Mouse (Mus musculus): Measurements from ENCODE around the gene Abcd1. TPM values are rescaled to one million over a fixed set of nuclear protein-coding genes. Genes with fewer than 3 reads are reported as not detected.

Abcd1 gene
- polyA plus RNA-seq, 1 experiment from 2014 or later = 19.4 TPM

- H3K4me1 ChIP-seq (ENCODE audit: control insufficient read depth, insufficient read depth, low read length) = no peaks in the 10 kb centered on the region
- no peak overlapping the region for H3K4me3 ChIP-seq (ENCODE audit: low read length)
- H3K9ac ChIP-seq (ENCODE audit: low read length) = no peak overlapping the region
- peak overlapping the region; percentile 88 for H3K27ac ChIP-seq (ENCODE audit: low read length)
- peaks cover 13% of the 10 kb centered on the region; the same call in 1 of the 2 replicates for H3K36me3 ChIP-seq (ENCODE audit: control insufficient read depth, insufficient read depth)
- ATAC-seq (replicated peaks; ENCODE audit: extremely low read depth, insufficient read depth, low FRiP score) = no peak
- no peaks in the 10 kb centered on the region for H3K27me3 ChIP-seq (ENCODE audit: control insufficient read depth, insufficient read depth, low read length)
- no peaks in the 10 kb centered on the region for H3K9me3 ChIP-seq (replicated peaks; ENCODE audit: control insufficient read depth, low read length)
- no peak overlapping the region for H3K4me2 ChIP-seq (ENCODE audit: low read depth, low read length)
Measured at GRCm38 (mm10) chrX:73684978-73685377, 31.4 kb upstream of the Abcd1 start.

- no peak overlapping the region for H3K4me3 ChIP-seq (ENCODE audit: low read length)
- no peaks in the 10 kb centered on the region for H3K9me3 ChIP-seq (replicated peaks; ENCODE audit: control insufficient read depth, low read length)
- peak overlapping the region; percentile 61 for H3K9ac ChIP-seq (ENCODE audit: low read length)
- H3K4me2 ChIP-seq (ENCODE audit: low read depth, low read length) = no peak overlapping the region
- peak overlapping the region; percentile 88 for H3K27ac ChIP-seq (ENCODE audit: low read length)
- H3K4me1 ChIP-seq (ENCODE audit: control insufficient read depth, insufficient read depth, low read length) = no peaks in the 10 kb centered on the region
- H3K36me3 ChIP-seq (ENCODE audit: control insufficient read depth, insufficient read depth) = peaks cover 13% of the 10 kb centered on the region; the same call in 1 of the 2 replicates
- peak; percentile 84 for ATAC-seq (replicated peaks; ENCODE audit: extremely low read depth, insufficient read depth, low FRiP score)
- H3K27me3 ChIP-seq (ENCODE audit: control insufficient read depth, insufficient read depth, low read length) = no peaks in the 10 kb centered on the region
- WGBS = 52% methylated on average over 3 of the region's 3 CpGs
Measured at GRCm38 (mm10) chrX:73685629-73686028, 30.8 kb upstream of the Abcd1 start.

- peaks cover 11% of the 10 kb centered on the region; the same call in 1 of the 2 replicates for H3K36me3 ChIP-seq (ENCODE audit: control insufficient read depth, insufficient read depth)
- ATAC-seq (replicated peaks; ENCODE audit: extremely low read depth, insufficient read depth, low FRiP score) = peak; percentile 79
- H3K4me1 ChIP-seq (ENCODE audit: control insufficient read depth, insufficient read depth, low read length) = no peaks in the 10 kb centered on the region
- H3K27ac ChIP-seq (ENCODE audit: low read length) = no peak overlapping the region
- no peak overlapping the region for H3K4me3 ChIP-seq (ENCODE audit: low read length)
- no peaks in the 10 kb centered on the region for H3K9me3 ChIP-seq (replicated peaks; ENCODE audit: control insufficient read depth, low read length)
- no peak overlapping the region for H3K9ac ChIP-seq (ENCODE audit: low read length)
- WGBS = 44% methylated on average over 5 of the region's 5 CpGs
- no peak overlapping the region for H3K4me2 ChIP-seq (ENCODE audit: low read depth, low read length)
- H3K27me3 ChIP-seq (ENCODE audit: control insufficient read depth, insufficient read depth, low read length) = no peaks in the 10 kb centered on the region
Measured at GRCm38 (mm10) chrX:73690917-73691629, 25.3 kb upstream of the Abcd1 start.

GRCm38 (mm10) chrX:73700472-73700871 lies 15.9 kb upstream of the Abcd1 start:
- 82% methylated on average over 1 of the region's 1 CpGs for WGBS
- H3K27me3 ChIP-seq (ENCODE audit: control insufficient read depth, insufficient read depth, low read length) = no peaks in the 10 kb centered on the region
- H3K4me3 ChIP-seq (ENCODE audit: low read length) = no peak overlapping the region
- no peak overlapping the region for H3K9ac ChIP-seq (ENCODE audit: low read length)
- H3K27ac ChIP-seq (ENCODE audit: low read length) = no peak overlapping the region
- no peak overlapping the region for H3K4me2 ChIP-seq (ENCODE audit: low read depth, low read length)
- no peaks in the 10 kb centered on the region for H3K4me1 ChIP-seq (ENCODE audit: control insufficient read depth, insufficient read depth, low read length)
- H3K9me3 ChIP-seq (replicated peaks; ENCODE audit: control insufficient read depth, low read length) = no peaks in the 10 kb centered on the region
- no peak for ATAC-seq (replicated peaks; ENCODE audit: extremely low read depth, insufficient read depth, low FRiP score)
- H3K36me3 ChIP-seq (ENCODE audit: control insufficient read depth, insufficient read depth) = 0 out of 2 replicates have a peak, but pooled peaks cover 4% of the 10 kb centered on the region

- ATAC-seq (replicated peaks; ENCODE audit: extremely low read depth, insufficient read depth, low FRiP score) = peak; percentile 15
- WGBS = 13% methylated on average over 21 of the region's 21 CpGs
- H3K9ac ChIP-seq (ENCODE audit: low read length) = peak overlapping the region; percentile 66
- H3K36me3 ChIP-seq (ENCODE audit: control insufficient read depth, insufficient read depth) = peaks cover 8% of the 10 kb centered on the region
- H3K27me3 ChIP-seq (ENCODE audit: control insufficient read depth, insufficient read depth, low read length) = no peaks in the 10 kb centered on the region
- H3K4me1 ChIP-seq (ENCODE audit: control insufficient read depth, insufficient read depth, low read length) = peaks cover 29% of the 10 kb centered on the region
- no peaks in the 10 kb centered on the region for H3K9me3 ChIP-seq (replicated peaks; ENCODE audit: control insufficient read depth, low read length)
- H3K4me2 ChIP-seq (ENCODE audit: low read depth, low read length) = peak overlapping the region; percentile 67
- H3K4me3 ChIP-seq (ENCODE audit: low read length) = peak overlapping the region; percentile 65
- peak overlapping the region; percentile 81 for H3K27ac ChIP-seq (ENCODE audit: low read length)
Measured at GRCm38 (mm10) chrX:73715476-73716108, 805 bp upstream of the Abcd1 start.

GRCm38 (mm10) chrX:73716709-73717545 lies 530 bp downstream of the Abcd1 start:
- peaks cover 10% of the 10 kb centered on the region; the same call in 1 of the 2 replicates for H3K36me3 ChIP-seq (ENCODE audit: control insufficient read depth, insufficient read depth)
- H3K27ac ChIP-seq (ENCODE audit: low read length) = peak overlapping the region; percentile 87
- H3K4me3 ChIP-seq (ENCODE audit: low read length) = peak overlapping the region; percentile 65
- WGBS = 29% methylated on average over 30 of the region's 30 CpGs
- peak; percentile 11; the same call in 1 of the 2 replicates for ATAC-seq (replicated peaks; ENCODE audit: extremely low read depth, insufficient read depth, low FRiP score)
- no peaks in the 10 kb centered on the region for H3K9me3 ChIP-seq (replicated peaks; ENCODE audit: control insufficient read depth, low read length)
- H3K27me3 ChIP-seq (ENCODE audit: control insufficient read depth, insufficient read depth, low read length) = no peaks in the 10 kb centered on the region
- peak overlapping the region; percentile 77 for H3K9ac ChIP-seq (ENCODE audit: low read length)
- H3K4me1 ChIP-seq (ENCODE audit: control insufficient read depth, insufficient read depth, low read length) = peaks cover 29% of the 10 kb centered on the region
- H3K4me2 ChIP-seq (ENCODE audit: low read depth, low read length) = peak overlapping the region; percentile 76

GRCm38 (mm10) chrX:73717667-73718066 lies 1.3 kb downstream of the Abcd1 start:
- no peaks in the 10 kb centered on the region for H3K27me3 ChIP-seq (ENCODE audit: control insufficient read depth, insufficient read depth, low read length)
- H3K4me3 ChIP-seq (ENCODE audit: low read length) = peak overlapping the region; percentile 65
- no peak for ATAC-seq (replicated peaks; ENCODE audit: extremely low read depth, insufficient read depth, low FRiP score)
- H3K4me1 ChIP-seq (ENCODE audit: control insufficient read depth, insufficient read depth, low read length) = peaks cover 29% of the 10 kb centered on the region
- WGBS = 58% methylated on average over 11 of the region's 11 CpGs
- H3K4me2 ChIP-seq (ENCODE audit: low read depth, low read length) = peak overlapping the region; percentile 76
- H3K9me3 ChIP-seq (replicated peaks; ENCODE audit: control insufficient read depth, low read length) = no peaks in the 10 kb centered on the region
- peak overlapping the region; percentile 37; the same call in 1 of the 2 replicates for H3K27ac ChIP-seq (ENCODE audit: low read length)
- peak overlapping the region; percentile 77; the same call in 1 of the 2 replicates for H3K9ac ChIP-seq (ENCODE audit: low read length)
- peaks cover 6% of the 10 kb centered on the region; the same call in 1 of the 2 replicates for H3K36me3 ChIP-seq (ENCODE audit: control insufficient read depth, insufficient read depth)

- Histone ChIP-seq H3K9ac (ENCODE audit: low read length) (peak overlapping the region; percentile 18), H3K4me3 (ENCODE audit: low read length) (peak overlapping the region; percentile 65), H3K27me3 (ENCODE audit: control insufficient read depth, insufficient read depth, low read length) (no peaks in the 10 kb centered on the region), H3K27ac (ENCODE audit: low read length) (peak overlapping the region; percentile 70), H3K4me1 (ENCODE audit: control insufficient read depth, insufficient read depth, low read length) (peaks cover 29% of the 10 kb centered on the region), H3K9me3 (replicated peaks; ENCODE audit: control insufficient read depth, low read length) (no peaks in the 10 kb centered on the region), H3K36me3 (ENCODE audit: control insufficient read depth, insufficient read depth) (peaks cover 6% of the 10 kb centered on the region; the same call in 1 of the 2 replicates), H3K4me2 (ENCODE audit: low read depth, low read length) (peak overlapping the region; percentile 76)
- 48% methylated on average over 3 of the region's 3 CpGs for WGBS
- ATAC-seq (replicated peaks; ENCODE audit: extremely low read depth, insufficient read depth, low FRiP score) = no peak
Measured at GRCm38 (mm10) chrX:73718271-73718670, 1.9 kb downstream of the Abcd1 start.

All from heart, embryonic 16.5 days (tissue).